16 mouse cellular contexts compared by ENCODE assay signal in the genomic region with DNA sequence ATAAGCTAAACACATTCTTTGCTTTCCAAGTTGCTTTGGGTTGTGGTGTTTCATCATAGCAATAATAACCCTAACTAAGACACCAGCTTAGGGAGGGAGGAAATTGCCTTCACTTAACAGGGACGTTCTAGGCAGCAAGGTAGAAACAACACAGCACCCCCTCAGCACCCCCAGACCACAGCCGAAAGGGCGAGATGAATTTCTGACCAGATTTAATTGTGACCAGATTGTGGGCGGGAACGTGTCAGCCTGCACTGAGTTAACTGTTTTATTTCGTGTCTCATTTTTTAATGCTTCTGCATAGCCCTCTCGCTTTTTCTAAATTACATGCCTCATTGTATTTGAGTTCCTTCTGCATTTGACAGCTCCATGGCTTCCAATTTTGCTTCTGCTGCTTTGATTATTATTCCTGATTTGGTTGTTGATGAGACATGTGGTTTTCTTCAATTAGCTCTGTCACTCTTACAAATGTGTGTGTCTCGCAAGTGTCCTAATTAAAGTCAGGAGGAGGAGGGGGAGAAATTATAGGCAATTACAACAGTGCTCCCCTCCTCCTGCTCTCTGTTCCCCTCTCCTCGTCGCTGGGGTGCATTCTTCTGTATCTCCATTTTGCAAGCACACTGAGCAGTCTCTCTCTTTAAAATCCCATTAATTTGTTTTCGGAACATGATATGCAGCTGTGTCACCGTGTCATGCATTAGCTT.
DNase-seq lines count a peak whose midpoint lies in the region; ATAC-seq and TF ChIP-seq lines count a peak whose summit lies in the region.
"Had no signal": no experiment of that assay in that cellular context is flagged by ENCODE, and none has a peak within 500 bp of the region (broad histone marks: within the 10 kb centered on the region; RNA-seq: fewer than 3 reads in every experiment).

No protein-coding gene starts in this region.

- TF ChIP-seq CTCF in thymus, adult 2 months (IDR thresholded peaks at IDR 0.05; ENCODE audit: borderline replicate concordance, control insufficient read depth, extremely low read depth, insufficient read depth, low read length, poor library complexity), result no peak

- peak; percentile 69 for ATAC-seq in forebrain, embryonic 11.5 days (replicated peaks; ENCODE audit: low FRiP score)
- ATAC-seq in neural tube, embryonic 12.5 days (ENCODE audit: low FRiP score, low read depth), result peak; percentile 63; the same call in 1 of the 2 replicates
- ATAC-seq in hindbrain, embryonic 15.5 days (ENCODE audit: low FRiP score, low read depth), result peak; percentile 61; the same call in 1 of the 2 replicates
- ATAC-seq in liver, embryonic 12.5 days, result no peak

- 50% methylated on average over 12 of the region's 12 CpGs for WGBS in forebrain, embryonic 11.5 days
- 65% methylated on average over 12 of the region's 12 CpGs for WGBS in forebrain, embryonic 10.5 days
- WGBS in neural tube, embryonic 12.5 days, result 58% methylated on average over 12 of the region's 12 CpGs
- 40% methylated on average over 12 of the region's 12 CpGs for WGBS in hindbrain, embryonic 15.5 days
- 84% methylated on average over 12 of the region's 12 CpGs for WGBS in thymus, adult 2 months
- WGBS in liver, embryonic 12.5 days (ENCODE audit: insufficient replicate concordance), result 66% methylated on average over 12 of the region's 12 CpGs

- H3K4me1 ChIP-seq in forebrain, embryonic 11.5 days (replicated peaks; ENCODE audit: control insufficient read depth, insufficient read depth, low read length), result no peaks in the 10 kb centered on the region
- peaks cover 13% of the 10 kb centered on the region for H3K4me1 ChIP-seq in forebrain, embryonic 10.5 days
- no peaks in the 10 kb centered on the region; the same call in 1 of the 2 replicates for H3K4me1 ChIP-seq in neural tube, embryonic 12.5 days
- 0 out of 2 replicates have a peak, but pooled peaks cover 9% of the 10 kb centered on the region for H3K4me1 ChIP-seq in hindbrain, embryonic 15.5 days (replicated peaks)
- no peaks in the 10 kb centered on the region for H3K4me1 ChIP-seq in thymus, adult 2 months (replicated peaks; ENCODE audit: control insufficient read depth, insufficient read depth, low read length)
- no peaks in the 10 kb centered on the region for H3K4me1 ChIP-seq in liver, embryonic 12.5 days

- no peak for TF ChIP-seq POLR2A in thymus, adult 2 months (IDR thresholded peaks at IDR 0.05; ENCODE audit: control insufficient read depth, extremely low read depth, insufficient read depth, low read length, poor library complexity)

- H3K27me3 ChIP-seq in forebrain, embryonic 11.5 days (ENCODE audit: control insufficient read depth, insufficient read depth, low read length), result no peaks in the 10 kb centered on the region
- no peaks in the 10 kb centered on the region for H3K27me3 ChIP-seq in forebrain, embryonic 10.5 days (ENCODE audit: poor library complexity, severe bottlenecking)
- H3K27me3 ChIP-seq in neural tube, embryonic 12.5 days (replicated peaks), result no peaks in the 10 kb centered on the region
- H3K27me3 ChIP-seq in hindbrain, embryonic 15.5 days, result no peaks in the 10 kb centered on the region
- H3K27me3 ChIP-seq in thymus, adult 2 months (ENCODE audit: control insufficient read depth, insufficient read depth, low read length), result no peaks in the 10 kb centered on the region
- no peaks in the 10 kb centered on the region for H3K27me3 ChIP-seq in liver, embryonic 12.5 days (replicated peaks)

- H3K27ac ChIP-seq in forebrain, embryonic 11.5 days (ENCODE audit: low read depth, low read length), result no peak overlapping the region; the same call in 1 of the 2 replicates
- no peak overlapping the region for H3K27ac ChIP-seq in forebrain, embryonic 10.5 days
- no peak overlapping the region for H3K27ac ChIP-seq in neural tube, embryonic 12.5 days
- H3K27ac ChIP-seq in hindbrain, embryonic 15.5 days (replicated peaks), result peak overlapping the region; percentile 53; the same call in 1 of the 2 replicates
- no peak overlapping the region for H3K27ac ChIP-seq in thymus, adult 2 months (ENCODE audit: control insufficient read depth, insufficient read depth, low read length)
- H3K27ac ChIP-seq in liver, embryonic 12.5 days, result no peak overlapping the region
- H3K27ac ChIP-seq: macrophage had no signal

- H3K4me3 ChIP-seq in forebrain, embryonic 11.5 days (ENCODE audit: low read depth, low read length), result no peak overlapping the region
- no peak overlapping the region for H3K4me3 ChIP-seq in forebrain, embryonic 10.5 days
- no peak overlapping the region for H3K4me3 ChIP-seq in neural tube, embryonic 12.5 days
- no peak overlapping the region for H3K4me3 ChIP-seq in hindbrain, embryonic 15.5 days
- no peak overlapping the region for H3K4me3 ChIP-seq in thymus, adult 2 months (ENCODE audit: control insufficient read depth, insufficient read depth, low read length)
- H3K4me3 ChIP-seq in liver, embryonic 12.5 days, result no peak overlapping the region
- H3K4me3 ChIP-seq: myocyte had no signal

- no peak for DNase-seq in forebrain, embryonic 11.5 days (ENCODE audit: low spot score)
- no peak for DNase-seq in forebrain, embryonic 10.5 days (ENCODE audit: extremely low spot score, low spot score)
- no peak for DNase-seq in neural tube, embryonic 10.5 days (ENCODE audit: extremely low spot score, low spot score)
- peak; percentile 13 for DNase-seq in telencephalon, adult 2 months (ENCODE audit: low read depth, low spot score)
- DNase-seq in thymus, adult 2 months, result no peak
- DNase-seq: cerebellum, adult 9-10 months; heart, adult 11 months; kidney, postnatal 25 days; layer of hippocampus, postnatal 36 days; lung, adult 18-20 months; spleen, adult 18-20 months had no signal

- no peak overlapping the region for H3K9ac ChIP-seq in forebrain, embryonic 11.5 days (ENCODE audit: low read length)
- no peak overlapping the region for H3K9ac ChIP-seq in neural tube, embryonic 12.5 days
- no peak overlapping the region for H3K9ac ChIP-seq in hindbrain, embryonic 15.5 days
- no peak overlapping the region for H3K9ac ChIP-seq in liver, embryonic 12.5 days

- H3K9me3 ChIP-seq in forebrain, embryonic 11.5 days (ENCODE audit: control insufficient read depth, low read length), result no peaks in the 10 kb centered on the region
- H3K9me3 ChIP-seq in forebrain, embryonic 10.5 days, result no peaks in the 10 kb centered on the region
- no peaks in the 10 kb centered on the region for H3K9me3 ChIP-seq in neural tube, embryonic 12.5 days
- no peaks in the 10 kb centered on the region for H3K9me3 ChIP-seq in hindbrain, embryonic 15.5 days
- no peaks in the 10 kb centered on the region for H3K9me3 ChIP-seq in liver, embryonic 12.5 days (replicated peaks)

- no peak overlapping the region for H3K4me2 ChIP-seq in forebrain, embryonic 11.5 days (ENCODE audit: low read depth, low read length, severe bottlenecking)
- no peak overlapping the region for H3K4me2 ChIP-seq in neural tube, embryonic 12.5 days (replicated peaks)
- peak overlapping the region; percentile 29 for H3K4me2 ChIP-seq in hindbrain, embryonic 15.5 days
- H3K4me2 ChIP-seq in liver, embryonic 12.5 days, result no peak overlapping the region

- H3K36me3 ChIP-seq in forebrain, embryonic 11.5 days (ENCODE audit: control insufficient read depth, insufficient read depth, low read length), result no peaks in the 10 kb centered on the region
- H3K36me3 ChIP-seq in forebrain, embryonic 10.5 days (replicated peaks), result no peaks in the 10 kb centered on the region
- no peaks in the 10 kb centered on the region for H3K36me3 ChIP-seq in neural tube, embryonic 12.5 days
- H3K36me3 ChIP-seq in hindbrain, embryonic 15.5 days, result no peaks in the 10 kb centered on the region
- H3K36me3 ChIP-seq in thymus, adult 2 months (ENCODE audit: control insufficient read depth, insufficient read depth, low read length), result no peaks in the 10 kb centered on the region
- no peaks in the 10 kb centered on the region for H3K36me3 ChIP-seq in liver, embryonic 12.5 days
